Mouse (Mus musculus): ENCODE measurements around the gene Mrps5. TPM values are rescaled to one million over a fixed set of nuclear protein-coding genes. Genes with fewer than 3 reads are reported as not detected.

Gene Mrps5
- polyA plus RNA-seq, 1 experiment, result 70.3 TPM

- TF ChIP-seq CTCF (IDR thresholded peaks at IDR 0.05; ENCODE audit: borderline replicate concordance, insufficient read depth, low read length) (no peak), POLR2A (IDR thresholded peaks at IDR 0.05; ENCODE audit: low read depth, low read length) (no peak)
- no peaks in the 10 kb centered on the region for H3K4me1 ChIP-seq (ENCODE audit: control insufficient read depth, insufficient read depth, low read length)
- no peak overlapping the region for H3K27ac ChIP-seq (ENCODE audit: insufficient read depth, low read length)
- no peak overlapping the region for H3K4me3 ChIP-seq (ENCODE audit: insufficient read depth, low read length)
These were observed 22.0 kb downstream of the Mrps5 start for GRCm38 (mm10) chr2:127608986-127609385.

- TF ChIP-seq POLR2A (IDR thresholded peaks at IDR 0.05; ENCODE audit: low read depth, low read length) (no peak), CTCF (IDR thresholded peaks at IDR 0.05; ENCODE audit: borderline replicate concordance, insufficient read depth, low read length) (no peak)
These were observed 24.4 kb downstream of the Mrps5 start for GRCm38 (mm10) chr2:127611386-127611785.

GRCm38 (mm10) chr2:127612288-127612687 lies 25.3 kb downstream of the Mrps5 start:
- Histone ChIP-seq H3K27ac (ENCODE audit: insufficient read depth, low read length) (no peak overlapping the region), H3K4me1 (ENCODE audit: control insufficient read depth, insufficient read depth, low read length) (no peaks in the 10 kb centered on the region), H3K4me3 (ENCODE audit: insufficient read depth, low read length) (no peak overlapping the region)
- TF ChIP-seq POLR2A (IDR thresholded peaks at IDR 0.05; ENCODE audit: low read depth, low read length), result no peak
- TF ChIP-seq CTCF (IDR thresholded peaks at IDR 0.05; ENCODE audit: borderline replicate concordance, insufficient read depth, low read length), result no peak

More at GRCm38 (mm10) chr2:127611386-127611785, 24.4 kb downstream of the Mrps5 start:
- Histone ChIP-seq H3K27ac (ENCODE audit: insufficient read depth, low read length) (no peak overlapping the region), H3K4me3 (ENCODE audit: insufficient read depth, low read length) (no peak overlapping the region), H3K4me1 (ENCODE audit: control insufficient read depth, insufficient read depth, low read length) (no peaks in the 10 kb centered on the region)

- H3K4me3 ChIP-seq (ENCODE audit: insufficient read depth, low read length), result no peak overlapping the region
- no peak overlapping the region for H3K27ac ChIP-seq (ENCODE audit: insufficient read depth, low read length)
- no peaks in the 10 kb centered on the region for H3K4me1 ChIP-seq (ENCODE audit: control insufficient read depth, insufficient read depth, low read length)
- TF ChIP-seq POLR2A (IDR thresholded peaks at IDR 0.05; ENCODE audit: low read depth, low read length) (no peak), CTCF (IDR thresholded peaks at IDR 0.05; ENCODE audit: borderline replicate concordance, insufficient read depth, low read length) (no peak)
These were observed 32.3 kb downstream of the Mrps5 start for GRCm38 (mm10) chr2:127619311-127619710.

GRCm38 (mm10) chr2:127622065-127622464 lies 35.0 kb downstream of the Mrps5 start:
- Histone ChIP-seq H3K4me1 (ENCODE audit: control insufficient read depth, insufficient read depth, low read length) (no peaks in the 10 kb centered on the region), H3K4me3 (ENCODE audit: insufficient read depth, low read length) (no peak overlapping the region), H3K27ac (ENCODE audit: insufficient read depth, low read length) (no peak overlapping the region)
- TF ChIP-seq CTCF (IDR thresholded peaks at IDR 0.05; ENCODE audit: borderline replicate concordance, insufficient read depth, low read length) (no peak), POLR2A (IDR thresholded peaks at IDR 0.05; ENCODE audit: low read depth, low read length) (no peak)

GRCm38 (mm10) chr2:127624786-127625185 lies 37.8 kb downstream of the Mrps5 start:
- H3K4me1 ChIP-seq (ENCODE audit: control insufficient read depth, insufficient read depth, low read length), result no peaks in the 10 kb centered on the region
- no peak overlapping the region for H3K27ac ChIP-seq (ENCODE audit: insufficient read depth, low read length)
- TF ChIP-seq POLR2A (IDR thresholded peaks at IDR 0.05; ENCODE audit: low read depth, low read length) (no peak), CTCF (IDR thresholded peaks at IDR 0.05; ENCODE audit: borderline replicate concordance, insufficient read depth, low read length) (no peak)
- H3K4me3 ChIP-seq (ENCODE audit: insufficient read depth, low read length), result no peak overlapping the region

- TF ChIP-seq CTCF (IDR thresholded peaks at IDR 0.05; ENCODE audit: borderline replicate concordance, insufficient read depth, low read length), result no peak
- no peak for TF ChIP-seq POLR2A (IDR thresholded peaks at IDR 0.05; ENCODE audit: low read depth, low read length)
- Histone ChIP-seq H3K4me3 (ENCODE audit: insufficient read depth, low read length) (no peak overlapping the region), H3K4me1 (ENCODE audit: control insufficient read depth, insufficient read depth, low read length) (no peaks in the 10 kb centered on the region), H3K27ac (ENCODE audit: insufficient read depth, low read length) (no peak overlapping the region)
These were observed 38.6 kb downstream of the Mrps5 start for GRCm38 (mm10) chr2:127625659-127626058.

- Histone ChIP-seq H3K4me1 (ENCODE audit: control insufficient read depth, insufficient read depth, low read length) (no peaks in the 10 kb centered on the region), H3K27ac (ENCODE audit: insufficient read depth, low read length) (no peak overlapping the region), H3K4me3 (ENCODE audit: insufficient read depth, low read length) (no peak overlapping the region)
- TF ChIP-seq CTCF (IDR thresholded peaks at IDR 0.05; ENCODE audit: borderline replicate concordance, insufficient read depth, low read length), result no peak
- TF ChIP-seq POLR2A (IDR thresholded peaks at IDR 0.05; ENCODE audit: low read depth, low read length), result no peak
These were observed 40.3 kb downstream of the Mrps5 start for GRCm38 (mm10) chr2:127627354-127627753.

- no peak overlapping the region for H3K4me3 ChIP-seq (ENCODE audit: insufficient read depth, low read length)
- no peak for TF ChIP-seq POLR2A (IDR thresholded peaks at IDR 0.05; ENCODE audit: low read depth, low read length)
- TF ChIP-seq CTCF (IDR thresholded peaks at IDR 0.05; ENCODE audit: borderline replicate concordance, insufficient read depth, low read length), result no peak
- H3K27ac ChIP-seq (ENCODE audit: insufficient read depth, low read length), result no peak overlapping the region
- H3K4me1 ChIP-seq (ENCODE audit: control insufficient read depth, insufficient read depth, low read length), result no peaks in the 10 kb centered on the region
These were observed 41.1 kb downstream of the Mrps5 start for GRCm38 (mm10) chr2:127627990-127628570.

GRCm38 (mm10) chr2:127632601-127633000 lies 45.6 kb downstream of the Mrps5 start:
- no peak overlapping the region for H3K27ac ChIP-seq (ENCODE audit: insufficient read depth, low read length)
- TF ChIP-seq POLR2A (IDR thresholded peaks at IDR 0.05; ENCODE audit: low read depth, low read length) (no peak), CTCF (IDR thresholded peaks at IDR 0.05; ENCODE audit: borderline replicate concordance, insufficient read depth, low read length) (no peak)
- no peak overlapping the region for H3K4me3 ChIP-seq (ENCODE audit: insufficient read depth, low read length)
- H3K4me1 ChIP-seq (ENCODE audit: control insufficient read depth, insufficient read depth, low read length), result no peaks in the 10 kb centered on the region
